25 mouse cellular contexts compared by ENCODE assay signal in genomic region chr4:88307691-88308090, GRCm38 (mm10).
DNase-seq lines count a peak whose midpoint lies in the region; ATAC-seq and TF ChIP-seq lines count a peak whose summit lies in the region.
"Had no signal": no experiment of that assay in that cellular context is flagged by ENCODE, and none has a peak within 500 bp of the region (broad histone marks: within the 10 kb centered on the region; RNA-seq: fewer than 3 reads in every experiment).

No protein-coding gene starts in this region.

- no peaks in the 10 kb centered on the region for H3K27me3 ChIP-seq in liver, embryonic 14.5 days (ENCODE audit: control insufficient read depth, insufficient read depth, low read length)
- H3K27me3 ChIP-seq in midbrain, embryonic 13.5 days = no peaks in the 10 kb centered on the region
- no peaks in the 10 kb centered on the region for H3K27me3 ChIP-seq in forebrain, embryonic 14.5 days (replicated peaks; ENCODE audit: control insufficient read depth, insufficient read depth, low read length)
- H3K27me3 ChIP-seq: embryonic facial prominence, embryonic 12.5 days; forebrain, embryonic 12.5 days; neural tube, embryonic 12.5 days had no signal

- no peak overlapping the region for H3K9ac ChIP-seq in liver, embryonic 14.5 days (replicated peaks)
- H3K9ac ChIP-seq in midbrain, embryonic 13.5 days (replicated peaks) = no peak overlapping the region
- H3K9ac ChIP-seq in forebrain, embryonic 14.5 days (ENCODE audit: low read length) = no peak overlapping the region
- H3K9ac ChIP-seq: embryonic facial prominence, embryonic 12.5 days; forebrain, embryonic 12.5 days; lung, embryonic 14.5 days; neural tube, embryonic 12.5 days had no signal

- no peaks in the 10 kb centered on the region for H3K36me3 ChIP-seq in liver, embryonic 14.5 days (replicated peaks; ENCODE audit: control insufficient read depth, insufficient read depth, low read depth)
- H3K36me3 ChIP-seq in midbrain, embryonic 13.5 days = no peaks in the 10 kb centered on the region
- no peaks in the 10 kb centered on the region for H3K36me3 ChIP-seq in forebrain, embryonic 14.5 days (ENCODE audit: control insufficient read depth, insufficient read depth, low read length)
- H3K36me3 ChIP-seq: embryonic facial prominence, embryonic 12.5 days; forebrain, embryonic 12.5 days; neural tube, embryonic 12.5 days had no signal

- ATAC-seq in erythroid progenitor cell, adult 5-6 weeks (replicated peaks; ENCODE audit: low FRiP score, poor library complexity, severe bottlenecking) = peak; percentile 79
- peak; percentile 94 for ATAC-seq in liver, embryonic 14.5 days (ENCODE audit: insufficient read depth)
- ATAC-seq in megakaryocyte-erythroid progenitor cell, adult 5-6 weeks (replicated peaks; ENCODE audit: low FRiP score, low TSS enrichment, poor library complexity, severe bottlenecking) = peak; percentile 94
- ATAC-seq in midbrain, embryonic 13.5 days = no peak
- no peak for ATAC-seq in forebrain, embryonic 14.5 days
- ATAC-seq: hindbrain, embryonic 16.5 days had no signal

- no peak overlapping the region for H3K27ac ChIP-seq in liver, embryonic 14.5 days
- no peak overlapping the region for H3K27ac ChIP-seq in midbrain, embryonic 13.5 days
- no peak overlapping the region for H3K27ac ChIP-seq in forebrain, embryonic 14.5 days (ENCODE audit: low read depth, low read length)
- H3K27ac ChIP-seq: embryonic facial prominence, embryonic 12.5 days; forebrain, embryonic 12.5 days; kidney, postnatal 0 days; neural tube, embryonic 12.5 days had no signal

- no peak overlapping the region for H3K4me3 ChIP-seq in liver, embryonic 14.5 days (ENCODE audit: insufficient read depth in 1 of 2, low read depth in 2 of 2, low read length in 2 of 2)
- H3K4me3 ChIP-seq in midbrain, embryonic 13.5 days (replicated peaks) = no peak overlapping the region
- no peak overlapping the region for H3K4me3 ChIP-seq in forebrain, embryonic 14.5 days (ENCODE audit: low read depth, low read length)
- H3K4me3 ChIP-seq: embryonic facial prominence, embryonic 12.5 days; forebrain, embryonic 12.5 days; myocyte; neural tube, embryonic 12.5 days had no signal

- no peak for TF ChIP-seq CTCF in liver, embryonic 14.5 days (IDR thresholded peaks at IDR 0.05; ENCODE audit: low read depth)

- peak overlapping the region; percentile 36 for H3K4me2 ChIP-seq in liver, embryonic 14.5 days (ENCODE audit: low read depth)
- H3K4me2 ChIP-seq in midbrain, embryonic 13.5 days (replicated peaks) = no peak overlapping the region
- no peak overlapping the region for H3K4me2 ChIP-seq in forebrain, embryonic 14.5 days (ENCODE audit: low read length)
- H3K4me2 ChIP-seq: embryonic facial prominence, embryonic 12.5 days; forebrain, embryonic 12.5 days; lung, embryonic 14.5 days; midbrain, embryonic 11.5 days; neural tube, embryonic 12.5 days had no signal

- peak; percentile 78 for TF ChIP-seq EP300 in liver, embryonic 14.5 days (IDR thresholded peaks at IDR 0.05; ENCODE audit: low read depth)

- peaks cover 7 to 12% of the 10 kb centered on the region in 2 experiments for H3K4me1 ChIP-seq in liver, embryonic 14.5 days (replicated peaks; ENCODE audit: control insufficient read depth in 2 of 2, insufficient read depth in 2 of 2, low read length in 1 of 2)
- no peaks in the 10 kb centered on the region for H3K4me1 ChIP-seq in midbrain, embryonic 13.5 days (replicated peaks)
- H3K4me1 ChIP-seq in forebrain, embryonic 14.5 days (ENCODE audit: control insufficient read depth, insufficient read depth, low read length) = no peaks in the 10 kb centered on the region
- H3K4me1 ChIP-seq: embryonic facial prominence, embryonic 12.5 days; forebrain, embryonic 12.5 days; neural tube, embryonic 12.5 days had no signal

- no peaks in the 10 kb centered on the region for H3K9me3 ChIP-seq in liver, embryonic 14.5 days (ENCODE audit: control insufficient read depth, low read length)
- no peaks in the 10 kb centered on the region for H3K9me3 ChIP-seq in midbrain, embryonic 13.5 days
- no peaks in the 10 kb centered on the region for H3K9me3 ChIP-seq in forebrain, embryonic 14.5 days (replicated peaks; ENCODE audit: control insufficient read depth, low read length)
- H3K9me3 ChIP-seq: embryonic facial prominence, embryonic 12.5 days; forebrain, embryonic 12.5 days; neural tube, embryonic 12.5 days had no signal

- DNase-seq in c-Kit-positive CD71-positive TER-119-negative erythroid progenitor cells, embryonic 14.5 days (ENCODE audit: low read depth) = peak; percentile 33
- DNase-seq in liver, embryonic 14.5 days (ENCODE audit: low read depth in 3 of 3, low spot score in 3 of 3) = peak; percentile 6 to 34 (median 24)
- no peak for DNase-seq in right cerebral cortex, postnatal 25 days
- no peak for DNase-seq in forebrain, embryonic 14.5 days (ENCODE audit: low spot score)
- DNase-seq: adrenal gland, adult 2 months; cerebellum, adult 11 months; cerebellum, adult 9-10 months; cerebellum, postnatal 36 days; embryo, embryonic 11 days; gastrocnemius, postnatal 14 days; heart, postnatal 14 days; kidney, adult 2 months; left cerebral cortex, postnatal 4 days; lung, embryonic 14.5 days; lung, postnatal 14 days had no signal

- WGBS in liver, embryonic 14.5 days (ENCODE audit: insufficient replicate concordance) = 12% methylated on average over 3 of the region's 3 CpGs
- 94% methylated on average over 3 of the region's 3 CpGs for WGBS in midbrain, embryonic 13.5 days
- 91% methylated on average over 3 of the region's 3 CpGs for WGBS in forebrain, embryonic 14.5 days

Comparison
In these comparisons a context has a peak if more than half of its experiments do, and no peak if none do; other contexts are left out.
1. DNase-seq: peak in c-Kit-positive CD71-positive TER-119-negative erythroid progenitor cells, embryonic 14.5 days (single experiment) and liver, embryonic 14.5 days (3 of 3); none in right cerebral cortex, postnatal 25 days (single experiment) and forebrain, embryonic 14.5 days (single experiment).
2. ATAC-seq: peak in erythroid progenitor cell, adult 5-6 weeks (single experiment), liver, embryonic 14.5 days (single experiment) and megakaryocyte-erythroid progenitor cell, adult 5-6 weeks (single experiment); none in midbrain, embryonic 13.5 days (single experiment) and forebrain, embryonic 14.5 days (single experiment).